Mouse (Mus musculus) G1E-ER4 (cell line): Measurements from ENCODE around the gene Myof. TPM values are rescaled to one million over a fixed set of nuclear protein-coding genes. Genes with fewer than 3 reads are reported as not detected.

Experiments
- GATA1 ChIP-seq: IDR thresholded peaks from one replicate; pipeline ENCODE4 v1.8.0; 2012; ENCODE audit warnings: low read length, inconsistent platforms
- polyA plus RNA-seq: library from polyadenylated mRNA; stranded (reverse); fragments of >175 nt; gene quantifications from 2 replicates; pipeline ENCODE4 v1.2.3, GENCODE M21; 2012

Myof gene
- polyA plus RNA-seq, 1 experiment, result not detected

DNA sequence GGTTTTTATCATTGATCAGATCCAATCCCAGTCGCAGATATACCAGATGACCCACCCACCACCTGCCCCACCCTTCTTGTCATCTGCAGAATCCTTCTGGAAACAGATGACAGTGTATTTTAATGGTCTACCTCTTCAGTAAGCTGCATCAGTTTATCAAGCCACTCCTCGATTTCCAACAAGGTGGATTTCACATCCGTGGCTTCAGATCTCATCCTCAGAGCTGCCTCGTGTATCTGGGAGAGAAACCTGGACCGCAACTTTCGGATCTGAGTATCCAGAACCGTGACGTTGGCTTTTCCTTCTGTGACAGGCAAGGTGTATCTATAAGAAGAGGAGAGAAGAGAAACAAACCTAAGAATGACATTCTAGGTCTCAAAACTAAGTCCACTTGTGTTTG lies 89.1 kb downstream of the Myof start:
- no peak for TF ChIP-seq GATA1

DNA sequence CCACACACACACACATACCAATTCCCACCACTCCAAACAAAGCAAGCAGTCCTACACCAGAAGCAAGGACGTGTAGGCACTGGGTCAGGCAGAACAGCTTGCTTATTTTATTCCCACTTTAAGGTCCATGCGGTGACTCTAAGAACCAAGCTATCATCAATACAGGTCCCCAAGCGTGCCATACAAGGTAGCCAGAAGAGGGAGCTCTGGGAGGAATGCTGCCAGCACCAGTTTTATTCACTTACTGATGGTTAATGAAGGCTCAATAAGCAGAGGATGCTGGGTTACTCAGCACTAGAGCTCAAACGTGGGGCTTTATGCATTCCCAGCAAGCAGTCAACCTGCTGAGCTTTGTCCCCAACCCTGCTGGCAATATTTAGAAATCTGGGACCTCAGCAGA lies 96.7 kb downstream of the Myof start:
- no peak for TF ChIP-seq GATA1

- no peak for TF ChIP-seq GATA1
Observed at GRCm38 (mm10) chr19:37946053-37946452, 97.3 kb downstream of the Myof start.

GRCm38 (mm10) chr19:37939203-37939602 lies 104.2 kb downstream of the Myof start:
- no peak for TF ChIP-seq GATA1

DNA sequence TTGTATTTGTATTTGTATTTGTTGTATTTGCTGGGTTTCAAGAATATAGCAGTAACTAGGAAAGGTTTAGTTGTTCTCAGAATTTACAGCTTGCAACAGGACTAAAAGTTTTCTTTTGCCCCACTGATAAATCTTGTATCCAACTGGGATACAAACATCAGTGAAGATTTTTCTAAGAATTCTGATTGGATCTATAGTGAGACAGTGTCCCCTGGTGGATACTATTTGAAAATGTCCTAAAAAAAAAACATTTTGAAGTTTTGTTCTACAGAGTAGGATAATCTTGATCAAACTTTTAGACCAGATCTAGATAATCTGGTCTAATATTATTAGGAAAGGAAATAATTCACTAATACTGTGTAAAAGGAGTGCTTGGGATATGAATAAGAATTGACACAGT lies 106.3 kb downstream of the Myof start:
- no peak for TF ChIP-seq GATA1

DNA sequence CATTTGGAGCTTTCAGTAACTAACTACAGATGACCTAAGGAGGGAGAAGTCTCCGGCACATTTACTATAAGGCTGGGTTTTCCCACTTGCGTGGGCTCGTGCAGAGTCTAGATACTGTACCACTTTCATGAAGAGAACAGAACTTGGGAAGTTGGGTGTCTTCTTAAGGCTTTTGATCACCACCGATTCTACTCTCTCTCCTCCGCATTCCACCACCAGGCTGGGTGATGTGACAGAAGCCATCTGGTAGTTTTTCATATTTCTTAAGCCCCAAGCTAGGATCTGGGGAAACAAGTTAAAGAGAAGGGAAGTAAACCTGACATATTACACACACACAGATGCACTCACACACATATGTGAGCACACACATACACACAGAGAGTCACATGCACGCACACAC lies 108.7 kb downstream of the Myof start:
- TF ChIP-seq GATA1, result no peak

DNA sequence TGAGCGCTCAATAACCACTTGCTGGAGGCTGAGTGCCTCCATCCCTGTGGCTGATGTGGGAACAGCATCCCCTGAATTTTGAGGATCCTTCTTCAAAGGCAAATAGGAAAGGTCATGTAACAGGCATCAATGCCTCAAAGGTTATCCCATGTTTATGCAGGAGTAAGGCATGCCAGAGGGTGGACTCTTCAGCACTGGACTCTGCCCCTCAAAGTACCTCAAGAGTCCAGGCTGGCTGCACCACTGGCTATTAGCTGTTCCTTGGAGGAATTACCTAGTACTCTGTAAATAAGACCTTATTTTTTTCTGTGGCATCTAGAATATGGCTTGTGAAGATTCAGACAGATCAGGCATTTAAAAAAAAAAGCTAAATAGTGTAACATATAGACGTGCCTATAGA lies 111.2 kb downstream of the Myof start:
- no peak for TF ChIP-seq GATA1

GRCm38 (mm10) chr19:37927911-37928310 lies 115.5 kb downstream of the Myof start:
- TF ChIP-seq GATA1, result no peak

DNA sequence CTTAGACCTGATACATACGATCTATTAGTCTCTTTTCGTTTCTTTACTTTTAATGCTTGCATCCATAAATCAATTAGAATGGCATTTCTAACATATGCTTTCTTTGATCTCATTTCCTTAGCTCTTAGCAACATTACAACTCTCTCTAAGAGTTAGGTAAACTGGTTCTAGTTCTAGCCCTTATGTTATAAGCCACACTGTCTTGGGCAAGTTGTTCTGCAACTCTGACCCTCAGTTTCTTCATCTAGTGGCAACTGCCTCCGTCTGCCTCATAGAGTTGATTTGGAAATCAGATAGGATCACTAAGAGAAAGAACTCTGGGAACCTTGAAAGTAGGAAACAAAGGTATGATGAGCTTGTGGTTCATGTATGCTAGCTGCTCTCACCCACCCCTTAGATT lies 118.1 kb downstream of the Myof start:
- no peak for TF ChIP-seq GATA1

- no peak for TF ChIP-seq GATA1
Observed at GRCm38 (mm10) chr19:37924266-37924665, 119.1 kb downstream of the Myof start.

GRCm38 (mm10) chr19:37921098-37921497 lies 122.3 kb downstream of the Myof start:
- TF ChIP-seq GATA1, result no peak

GRCm38 (mm10) chr19:37918515-37918932 lies 124.9 kb downstream of the Myof start:
- no peak for TF ChIP-seq GATA1

GRCm38 (mm10) chr19:37914261-37914660 lies 129.1 kb downstream of the Myof start:
- no peak for TF ChIP-seq GATA1

- TF ChIP-seq GATA1, result no peak
Observed at GRCm38 (mm10) chr19:37912501-37912900, 130.9 kb downstream of the Myof start.

DNA sequence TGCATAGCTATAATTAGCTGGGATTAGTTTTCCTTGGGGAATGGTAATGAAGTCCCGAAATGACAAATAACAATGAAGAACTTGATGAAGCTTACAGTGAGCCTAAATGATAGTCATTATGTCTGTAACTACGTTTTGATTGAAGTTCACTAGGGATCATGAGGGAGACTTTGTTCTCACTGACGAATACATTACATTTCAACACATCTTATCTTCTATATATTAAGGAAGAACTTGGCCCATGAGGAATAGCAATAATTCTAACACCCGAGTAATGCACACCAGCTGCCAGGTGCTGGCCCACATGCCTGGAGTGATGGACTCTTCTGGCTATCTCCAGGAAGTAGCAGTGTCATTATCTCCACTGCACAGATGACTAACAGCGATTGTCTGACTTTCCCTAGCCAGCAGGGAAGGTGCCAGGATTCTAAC lies 133.5 kb downstream of the Myof start:
- TF ChIP-seq GATA1, result no peak

- TF ChIP-seq GATA1, result no peak
Observed at GRCm38 (mm10) chr19:37907451-37908320, 135.7 kb downstream of the Myof start.

DNA sequence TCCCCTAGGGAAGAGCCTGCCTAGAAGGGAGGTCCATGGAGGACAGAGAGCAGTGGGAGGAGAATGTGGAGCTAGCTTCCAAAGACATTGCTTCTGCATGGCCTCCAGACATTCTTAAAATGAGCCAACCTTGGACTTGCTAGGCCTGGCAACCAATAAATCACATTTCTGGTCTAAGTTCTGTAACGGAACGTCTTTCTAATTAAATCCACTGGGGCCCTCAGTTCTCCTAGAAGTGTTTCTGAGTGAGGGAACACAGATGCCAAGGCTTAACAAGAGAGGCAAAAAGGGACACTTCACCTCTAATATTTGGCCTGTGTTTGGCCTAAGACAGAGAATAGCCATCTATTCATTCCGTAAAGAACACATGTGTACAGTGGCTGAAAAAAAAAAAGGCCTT lies 136.5 kb downstream of the Myof start:
- no peak for TF ChIP-seq GATA1
